26 mouse cellular contexts compared by ENCODE assay signal in genomic region chr13:52398344-52398743, GRCm38 (mm10).
A peak's percentile ranks its signal among the peaks of the same experiment; 100 is the strongest.
DNase-seq lines count a peak whose midpoint lies in the region; ATAC-seq and TF ChIP-seq lines count a peak whose summit lies in the region.
"Had no signal": no experiment of that assay in that cellular context is flagged by ENCODE, and none has a peak within 500 bp of the region (broad histone marks: within the 10 kb centered on the region; RNA-seq: fewer than 3 reads in every experiment).

No protein-coding gene starts in this region.

- H3K27me3 ChIP-seq in heart, embryonic 10.5 days (ENCODE audit: insufficient read depth, poor library complexity, severe bottlenecking) = no peaks in the 10 kb centered on the region
- no peaks in the 10 kb centered on the region for H3K27me3 ChIP-seq in kidney, adult 2 months (replicated peaks; ENCODE audit: control insufficient read depth, insufficient read depth, low read length)
- no peaks in the 10 kb centered on the region for H3K27me3 ChIP-seq in kidney, embryonic 15.5 days
- H3K27me3 ChIP-seq: forebrain, embryonic 13.5 days; hindbrain, embryonic 13.5 days had no signal

- DNase-seq in heart, embryonic 10.5 days (ENCODE audit: low spot score) = peak; percentile 66
- no peak for DNase-seq in heart, adult 9 months (ENCODE audit: low spot score in 2 of 2)
- peak; percentile 46 for DNase-seq in kidney, adult 2 months
- no peak for DNase-seq in right cerebral cortex, postnatal 14 days
- DNase-seq in gastrocnemius, adult 8-10 months (ENCODE audit: low spot score in 2 of 2) = no peak
- DNase-seq: adrenal gland, postnatal 10 days; cerebellum, adult 11-12 months; cerebellum, adult 8-10 months; cerebellum, postnatal 10 days; cerebellum, postnatal 36 days; gastrocnemius, postnatal 14 days; heart, postnatal 14 days; heart, postnatal 4 days had no signal

- H3K4me2 ChIP-seq in kidney, embryonic 15.5 days = no peak overlapping the region
- H3K4me2 ChIP-seq: forebrain, embryonic 13.5 days; heart, embryonic 13.5 days; hindbrain, embryonic 13.5 days had no signal

- no peaks in the 10 kb centered on the region for H3K9me3 ChIP-seq in heart, embryonic 10.5 days
- H3K9me3 ChIP-seq in kidney, embryonic 15.5 days (replicated peaks) = no peaks in the 10 kb centered on the region
- H3K9me3 ChIP-seq: forebrain, embryonic 10.5 days; forebrain, embryonic 13.5 days; heart, embryonic 13.5 days; hindbrain, embryonic 13.5 days had no signal

- no peak overlapping the region for H3K9ac ChIP-seq in kidney, embryonic 15.5 days
- H3K9ac ChIP-seq: forebrain, embryonic 13.5 days; heart, embryonic 13.5 days; hindbrain, embryonic 13.5 days had no signal

- TF ChIP-seq CTCF in kidney, adult 2 months (conservative IDR thresholded peaks at IDR 0.05; ENCODE audit: insufficient read depth, insufficient read length, low read depth, low read length) = no peak

- WGBS in heart, embryonic 10.5 days = 85% methylated on average over 6 of the region's 6 CpGs
- WGBS in kidney, adult 2 months = 68% methylated on average over 6 of the region's 6 CpGs
- WGBS in kidney, embryonic 15.5 days = 83% methylated on average over 6 of the region's 6 CpGs

- H3K4me1 ChIP-seq in heart, embryonic 10.5 days = no peaks in the 10 kb centered on the region
- H3K4me1 ChIP-seq in kidney, adult 2 months (ENCODE audit: control insufficient read depth, insufficient read depth, low read length) = no peaks in the 10 kb centered on the region; the same call in 1 of the 2 replicates
- H3K4me1 ChIP-seq in kidney, embryonic 15.5 days = no peaks in the 10 kb centered on the region
- H3K4me1 ChIP-seq: heart, embryonic 13.5 days; hindbrain, embryonic 13.5 days had no signal

- no peak overlapping the region for H3K4me3 ChIP-seq in heart, embryonic 10.5 days
- H3K4me3 ChIP-seq in kidney, adult 2 months (ENCODE audit: insufficient read depth, low read depth, low read length) = no peak overlapping the region
- no peak overlapping the region for H3K4me3 ChIP-seq in kidney, embryonic 15.5 days (replicated peaks)
- H3K4me3 ChIP-seq: forebrain, embryonic 10.5 days; forebrain, embryonic 13.5 days; heart, embryonic 13.5 days; hindbrain, embryonic 13.5 days had no signal

- H3K36me3 ChIP-seq in heart, embryonic 10.5 days = no peaks in the 10 kb centered on the region
- H3K36me3 ChIP-seq in kidney, adult 2 months (ENCODE audit: control insufficient read depth, insufficient read depth, low read length) = no peaks in the 10 kb centered on the region
- H3K36me3 ChIP-seq in kidney, embryonic 15.5 days = no peaks in the 10 kb centered on the region
- H3K36me3 ChIP-seq: forebrain, embryonic 10.5 days; heart, embryonic 13.5 days; hindbrain, embryonic 13.5 days had no signal

- no peak overlapping the region for H3K27ac ChIP-seq in heart, embryonic 10.5 days
- H3K27ac ChIP-seq in kidney, adult 2 months (ENCODE audit: insufficient read depth, low read depth, low read length) = no peak overlapping the region
- no peak overlapping the region for H3K27ac ChIP-seq in kidney, embryonic 15.5 days
- H3K27ac ChIP-seq: forebrain, embryonic 10.5 days; forebrain, embryonic 13.5 days; heart, embryonic 13.5 days; hindbrain, embryonic 13.5 days had no signal

- no peak for ATAC-seq in kidney, embryonic 15.5 days (replicated peaks; ENCODE audit: low FRiP score)
- ATAC-seq in granulocyte monocyte progenitor cell, adult 5-6 weeks (replicated peaks; ENCODE audit: poor library complexity, severe bottlenecking) = peak; percentile 46
- ATAC-seq in megakaryocyte progenitor cell, adult 5-6 weeks (replicated peaks; ENCODE audit: poor library complexity) = peak; percentile 46
- ATAC-seq: activated CD4-positive, CD25-positive, alpha-beta regulatory T cell, adult 4 months; CD4-positive, CD25-positive, alpha-beta regulatory T cell, adult 4 months; forebrain, embryonic 13.5 days; forebrain, embryonic 16.5 days; hindbrain, embryonic 16.5 days; inflammation-experienced regulatory T-cells, adult 6 months; intestine, embryonic 16.5 days had no signal

- no peak for TF ChIP-seq POLR2A in kidney, adult 2 months (IDR thresholded peaks at IDR 0.05; ENCODE audit: low read depth, low read length)

Comparison
In these comparisons a context has a peak if more than half of its experiments do, and no peak if none do; other contexts are left out.
1. DNase-seq: peak in heart, embryonic 10.5 days (single experiment) and kidney, adult 2 months (single experiment); none in heart, adult 9 months (0 of 2), right cerebral cortex, postnatal 14 days (single experiment) and gastrocnemius, adult 8-10 months (0 of 2).